Mouse (Mus musculus): ENCODE results near the gene Gm10320.

Gene Gm10320

DNA sequence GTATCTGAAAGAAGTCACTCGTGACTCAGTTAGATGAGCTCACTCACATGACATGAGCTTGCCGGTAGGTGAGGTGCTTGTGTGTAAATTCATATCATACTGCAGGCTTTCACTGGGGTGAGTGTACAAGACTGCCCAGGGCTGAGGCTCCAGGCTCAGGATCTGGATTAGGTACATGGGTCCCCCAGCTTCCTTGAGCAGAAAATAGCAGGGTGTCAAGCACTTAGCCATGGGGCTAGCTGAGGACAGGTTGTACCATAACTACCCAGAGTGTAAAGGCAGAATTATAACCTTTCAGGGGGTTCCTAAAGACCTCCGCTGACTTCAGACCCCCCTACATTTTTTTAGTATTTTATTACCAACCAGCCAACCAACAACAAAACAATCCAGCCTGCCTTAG, at the start of gene Gm10320:
Gm10320 (minus strand) TSS at position 93 of the 400 bp plus-strand sequence.
- no peak for DNase-seq (ENCODE audit: low spot score in 2 of 2)

DNA sequence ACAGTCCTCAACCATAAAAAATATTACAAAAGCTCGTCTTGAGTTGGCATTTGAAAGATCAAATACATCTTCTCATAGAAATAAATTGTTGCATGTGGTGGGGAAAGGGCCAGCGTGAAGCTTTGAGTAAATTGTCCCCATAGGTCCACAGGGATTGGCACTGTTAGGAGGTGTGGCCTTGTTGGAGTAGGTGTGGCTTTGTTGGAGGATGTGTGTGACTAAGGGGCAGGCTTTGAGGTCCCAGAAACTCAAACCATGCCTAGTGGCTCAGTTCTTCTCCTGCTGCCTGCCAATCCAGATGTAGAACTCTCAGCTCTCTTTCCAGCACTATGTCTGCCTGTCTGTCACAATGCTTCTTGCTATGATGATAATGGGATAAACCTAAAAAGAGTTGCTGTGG, 49.8 kb upstream of the Gm10320 start:
- DNase-seq (ENCODE audit: low spot score in 2 of 2): no peak

DNA sequence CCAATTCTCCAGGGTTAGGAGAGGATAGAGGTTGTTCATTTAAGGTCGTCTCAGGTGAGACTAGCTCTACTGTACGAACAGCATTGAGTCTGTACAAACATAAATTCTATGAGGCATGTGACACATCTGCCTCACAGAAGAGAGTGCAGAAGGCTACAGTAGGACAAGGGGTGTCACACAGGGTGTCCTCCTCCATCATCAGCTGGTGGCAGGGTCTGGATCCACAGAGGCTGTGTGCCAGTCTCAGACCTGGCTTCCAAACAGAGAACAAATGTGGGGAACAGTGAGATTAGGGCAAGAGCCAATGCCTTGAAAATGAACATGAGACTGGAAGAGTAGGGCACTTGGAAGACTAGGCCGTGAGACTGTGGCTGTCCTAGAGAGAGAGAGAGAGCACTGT, 48.4 kb upstream of the Gm10320 start:
- DNase-seq (ENCODE audit: low spot score in 2 of 2): no peak

DNA sequence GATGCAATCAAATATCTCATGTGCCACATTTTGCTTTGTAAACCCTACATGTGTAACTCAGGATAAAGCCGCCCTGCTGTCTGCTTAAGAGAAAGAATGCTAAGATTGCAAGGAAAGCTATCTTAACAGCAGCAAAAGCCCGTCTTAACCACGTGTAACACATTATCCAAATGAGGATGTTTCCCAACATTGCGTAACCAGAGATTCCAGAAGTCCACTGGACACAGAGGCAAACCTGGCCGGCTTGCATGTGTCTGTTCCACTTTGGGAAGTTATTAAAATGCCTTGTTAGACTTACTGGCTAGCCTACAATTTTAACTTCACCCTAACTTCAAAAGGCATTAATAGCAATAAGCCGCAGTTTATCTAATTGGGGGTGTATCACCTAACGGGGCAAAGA, 47.5 kb upstream of the Gm10320 start:
- DNase-seq (ENCODE audit: low spot score in 2 of 2): peak in 1 of 2 experiments; percentile 0

DNA sequence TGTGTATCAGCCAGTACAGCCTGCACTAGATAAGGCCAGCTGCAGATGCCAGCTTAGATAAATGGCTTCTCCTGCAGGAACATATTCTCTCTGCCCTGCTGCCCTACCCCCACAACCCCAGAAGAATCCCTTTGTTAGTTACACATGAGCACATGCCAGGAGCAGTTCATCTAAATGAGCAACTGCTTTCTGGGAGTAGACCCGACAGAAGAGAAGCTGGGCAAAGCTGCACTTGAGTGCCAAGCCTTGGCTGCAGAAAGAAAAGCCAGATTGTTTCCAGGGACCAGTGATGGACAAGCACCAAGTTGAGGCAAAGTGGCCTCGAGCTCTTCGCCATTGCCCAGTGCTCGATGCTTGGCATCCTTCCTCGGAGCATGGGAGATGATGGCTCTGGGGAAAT, 46.8 kb upstream of the Gm10320 start:
- DNase-seq (ENCODE audit: low spot score in 2 of 2): no peak

DNA sequence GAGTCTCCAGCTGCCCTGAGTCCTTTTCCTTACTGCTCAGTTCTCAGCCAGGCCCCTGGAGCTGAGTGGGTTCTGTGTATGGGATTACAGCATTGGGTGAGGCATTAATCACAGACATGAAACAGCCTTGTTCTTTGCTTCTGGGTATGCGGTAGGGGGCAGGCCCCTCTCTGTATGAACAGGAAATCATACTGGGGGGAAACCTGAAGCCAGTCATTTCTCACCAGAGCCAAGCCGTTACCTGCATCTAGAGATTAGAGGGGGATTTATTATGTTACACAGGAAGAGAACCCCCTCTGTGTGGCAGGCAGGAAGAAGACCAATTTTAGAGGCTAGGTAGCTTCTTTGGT, 43.1 kb upstream of the Gm10320 start:
- DNase-seq (ENCODE audit: low spot score in 2 of 2): no peak

DNA sequence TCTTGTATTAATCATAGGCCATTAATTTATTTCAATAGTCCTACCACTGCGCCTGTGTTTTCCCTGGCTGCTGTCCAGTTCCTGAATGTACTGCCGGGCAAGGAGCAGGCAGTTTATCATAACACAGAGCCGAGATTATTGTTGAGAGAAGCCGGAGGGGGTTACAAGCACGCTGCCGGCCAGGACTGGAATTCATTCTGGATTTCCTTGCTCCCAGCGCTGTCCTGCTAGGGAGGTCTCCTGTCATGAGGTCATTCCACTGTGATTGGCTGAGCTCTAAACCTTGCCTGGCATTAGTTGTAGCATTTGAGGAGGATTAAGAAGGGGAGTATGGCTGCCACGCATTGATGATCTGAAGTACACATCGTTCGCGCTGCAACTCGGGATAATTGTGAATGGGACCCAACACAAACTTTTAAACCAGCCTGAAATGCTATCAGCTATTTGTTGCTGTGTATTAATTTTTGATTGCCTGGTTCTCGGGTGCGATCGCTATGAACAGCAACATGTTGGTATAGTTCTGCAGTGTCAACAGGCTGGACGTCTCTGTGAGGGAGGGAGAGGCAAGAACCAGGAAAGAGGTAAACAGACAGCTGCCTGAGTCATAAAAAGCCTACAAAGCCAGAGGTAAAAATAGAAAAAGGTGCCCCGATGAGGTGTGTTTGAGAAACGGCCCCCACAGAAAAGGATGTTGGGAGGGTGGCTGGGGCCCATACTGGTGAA, 42.5 kb upstream of the Gm10320 start:
- peak; percentile 30 to 66 for DNase-seq (ENCODE audit: low spot score in 2 of 2)

DNA sequence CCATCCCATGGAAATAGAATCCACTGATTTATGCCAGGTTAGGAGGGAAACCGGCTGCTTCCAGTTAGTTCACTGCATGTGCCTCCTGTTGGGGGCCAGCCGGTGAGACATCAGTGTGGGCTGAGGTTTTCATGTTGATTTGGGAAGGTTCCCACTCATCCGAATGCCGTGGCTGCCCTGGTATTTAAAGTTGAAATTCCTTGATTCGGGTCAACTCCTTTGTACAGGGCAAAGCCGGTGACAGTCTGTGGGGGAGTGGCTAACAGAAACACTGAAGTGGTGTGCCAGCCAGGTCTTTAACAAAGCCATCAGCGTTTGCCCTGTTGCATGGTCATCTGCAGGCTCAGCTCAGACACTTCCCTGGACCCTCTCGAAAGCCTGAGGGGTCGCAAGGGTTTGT, 41.6 kb upstream of the Gm10320 start:
- no peak for DNase-seq (ENCODE audit: low spot score in 2 of 2)

DNA sequence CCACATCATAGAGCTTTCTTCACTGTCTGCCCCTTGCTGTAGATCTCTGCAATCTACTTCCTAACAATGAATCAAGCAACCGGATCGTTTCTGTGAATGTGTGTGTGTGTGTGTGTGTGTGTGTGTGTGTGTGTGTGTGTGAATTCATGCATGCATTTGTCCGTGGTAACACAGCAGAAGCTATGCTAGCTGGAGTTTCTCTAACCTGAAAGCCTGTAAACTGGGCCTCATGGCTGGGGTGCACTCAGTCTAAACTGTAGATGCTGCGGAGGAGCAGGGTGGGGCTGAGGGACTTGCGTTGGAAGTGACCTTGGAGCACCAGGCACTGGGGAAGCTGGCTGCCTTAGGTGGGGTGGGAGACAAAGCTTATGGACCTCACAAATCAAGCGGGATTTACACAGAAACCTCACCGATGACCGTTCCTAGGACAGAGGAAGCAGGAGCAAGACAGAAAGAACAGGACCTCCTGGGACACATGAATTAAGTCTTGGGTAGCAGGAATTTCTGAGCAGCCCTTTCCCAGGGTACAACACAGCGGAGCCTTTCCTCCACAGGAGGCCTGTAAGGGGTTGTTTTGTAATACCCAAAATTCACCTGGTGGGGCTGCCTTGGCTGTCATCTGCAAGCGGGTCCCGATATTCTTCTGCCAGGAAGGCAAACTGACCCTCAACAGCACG, 41.0 kb upstream of the Gm10320 start:
- DNase-seq (ENCODE audit: low spot score in 2 of 2): no peak

DNA sequence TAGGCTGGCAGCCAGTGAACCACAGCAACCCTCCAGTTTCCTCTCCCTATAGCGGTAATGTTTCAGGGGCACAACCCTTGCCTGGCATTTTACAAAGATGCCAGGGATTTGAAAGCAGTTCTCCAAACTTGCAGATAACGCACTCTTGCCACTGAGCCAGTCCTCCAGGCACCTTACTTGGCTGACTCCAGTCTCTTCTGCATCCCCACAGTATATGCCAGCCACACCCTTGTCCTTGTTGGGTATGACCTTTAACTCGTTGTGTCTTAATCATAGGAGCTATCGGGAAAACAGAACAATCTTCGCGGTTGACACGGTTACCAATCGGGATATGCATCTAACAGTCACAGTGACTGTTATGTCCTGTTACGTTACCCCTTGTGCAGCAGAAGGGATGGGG, 40.2 kb upstream of the Gm10320 start:
- DNase-seq (ENCODE audit: low spot score in 2 of 2): no peak

DNA sequence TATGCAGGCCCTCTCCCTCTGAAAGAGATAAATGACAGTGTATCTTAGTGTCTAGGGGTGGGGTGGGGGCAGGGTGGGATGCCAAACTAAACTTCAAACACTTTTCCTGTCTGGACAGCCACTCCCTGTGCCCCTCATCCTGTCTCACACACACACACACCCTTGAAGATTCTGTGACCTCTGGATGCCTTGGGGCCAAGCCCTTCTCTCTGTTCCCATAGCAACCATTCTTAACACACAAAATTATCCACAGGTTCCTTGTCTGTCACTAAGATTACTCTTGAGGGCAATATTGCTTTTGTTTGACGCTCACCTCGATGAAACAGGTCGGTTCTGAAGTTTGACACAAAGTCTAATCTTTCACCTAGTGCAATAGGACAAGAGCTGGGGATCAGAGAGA, 39.5 kb upstream of the Gm10320 start:
- DNase-seq (ENCODE audit: low spot score in 2 of 2): no peak

DNA sequence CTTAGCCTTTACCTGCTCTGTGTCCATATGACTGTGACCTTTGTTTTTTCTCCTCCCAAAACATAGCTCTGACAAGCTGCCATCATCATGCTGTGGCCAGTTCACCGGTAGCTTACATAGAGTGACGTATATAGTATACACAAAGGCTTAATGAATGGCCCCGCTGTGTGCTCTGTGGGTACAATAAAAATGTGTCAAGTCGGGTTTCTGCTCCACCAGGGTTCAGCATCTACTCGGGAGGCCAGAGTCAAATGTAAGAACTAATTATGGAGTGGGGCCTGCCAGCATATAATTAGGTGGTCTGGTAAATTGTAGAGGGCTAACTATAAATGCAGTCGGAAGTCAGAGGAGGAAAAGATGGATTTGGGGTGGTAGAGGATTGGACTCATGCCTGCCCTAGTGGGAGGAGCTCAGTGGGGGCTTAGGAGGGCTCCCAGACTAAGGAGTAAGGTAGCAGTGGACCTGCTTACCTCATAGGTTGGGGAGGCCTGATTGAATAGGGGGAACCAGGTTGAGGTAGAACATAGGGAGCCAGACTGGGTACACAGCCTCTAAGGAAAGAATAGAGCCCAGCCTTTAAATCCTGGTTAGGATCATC, 32.0 kb upstream of the Gm10320 start:
- no peak for DNase-seq (ENCODE audit: low spot score in 2 of 2)

DNA sequence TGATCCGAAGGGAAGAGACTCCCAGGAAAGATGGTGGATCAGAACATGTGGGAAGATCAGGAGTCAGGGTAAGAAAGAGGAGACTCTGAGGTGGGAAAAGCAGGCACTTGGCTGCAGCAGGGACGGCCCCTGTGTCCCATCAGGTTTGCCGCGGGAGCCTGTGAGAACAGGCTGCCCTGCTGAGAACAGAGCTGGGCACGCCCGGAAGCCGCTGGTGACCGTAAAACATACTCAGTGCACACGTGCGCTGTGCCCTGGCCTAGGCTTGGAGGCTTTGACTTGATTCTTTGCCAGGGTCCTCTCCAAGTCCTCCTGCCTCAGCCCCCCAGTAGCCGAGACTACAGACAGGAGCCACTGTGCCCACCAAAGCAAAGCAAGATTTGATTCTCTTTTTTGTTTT, 26.5 kb upstream of the Gm10320 start:
- DNase-seq (ENCODE audit: low spot score in 2 of 2): no peak

DNA sequence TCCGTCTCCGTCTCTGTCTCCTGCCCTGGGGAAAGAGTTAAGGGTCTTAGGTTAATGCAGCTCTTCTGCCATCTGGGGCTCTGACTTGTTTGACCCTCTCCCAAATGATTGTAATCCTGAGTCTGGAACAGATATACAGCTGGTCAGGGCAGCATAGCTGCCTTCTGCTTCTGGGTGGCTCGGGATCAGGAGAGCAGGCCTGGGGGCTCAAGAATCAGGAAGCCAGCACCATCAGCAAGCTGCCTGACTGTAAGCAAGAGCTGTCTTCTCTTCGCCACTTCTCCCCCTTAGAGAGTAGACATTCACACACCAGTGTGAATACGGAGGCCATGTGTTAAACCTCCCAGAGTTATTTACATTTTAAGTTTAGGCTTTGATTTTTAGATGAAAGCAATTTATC, 25.9 kb upstream of the Gm10320 start:
- no peak for DNase-seq (ENCODE audit: low spot score in 2 of 2)

DNA sequence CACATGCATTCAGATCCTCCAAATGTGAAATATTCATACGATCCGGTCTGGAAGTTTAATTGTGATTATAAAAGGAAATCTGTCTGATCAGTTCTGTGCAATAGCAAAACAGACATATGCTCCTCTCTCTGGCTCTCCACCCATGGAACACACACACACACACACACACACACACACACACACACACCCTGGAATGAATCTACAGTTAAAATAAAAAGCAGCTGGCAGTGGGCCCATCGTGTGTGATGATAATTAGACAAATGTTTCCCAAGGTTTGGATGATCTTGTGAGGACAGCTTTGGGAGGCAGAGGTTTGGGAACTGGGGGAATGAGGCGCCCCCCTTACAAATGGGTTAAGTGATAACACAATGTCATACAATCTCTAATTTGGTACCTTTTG, 25.2 kb upstream of the Gm10320 start:
- no peak for DNase-seq (ENCODE audit: low spot score in 2 of 2)

DNA sequence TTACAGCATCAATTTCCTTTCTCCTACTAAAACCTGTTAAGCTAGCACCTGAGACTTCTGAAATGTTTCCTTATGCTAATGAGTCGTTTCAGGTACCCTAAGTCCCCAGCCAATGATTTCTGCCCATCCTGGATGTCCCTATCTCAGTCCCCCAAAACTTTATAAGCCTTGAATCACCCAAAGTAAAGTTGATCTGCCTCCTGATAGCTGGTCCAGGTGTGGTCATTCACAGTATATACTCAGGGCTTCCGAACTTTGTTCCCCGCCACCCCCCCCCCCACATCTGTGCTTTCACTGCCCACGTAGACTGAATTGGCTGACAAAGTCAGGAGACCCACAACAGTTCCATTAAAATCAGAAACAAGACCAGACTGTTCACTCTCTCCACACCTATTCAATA, 20.3 kb upstream of the Gm10320 start:
- no peak for DNase-seq (ENCODE audit: low spot score in 2 of 2)

DNA sequence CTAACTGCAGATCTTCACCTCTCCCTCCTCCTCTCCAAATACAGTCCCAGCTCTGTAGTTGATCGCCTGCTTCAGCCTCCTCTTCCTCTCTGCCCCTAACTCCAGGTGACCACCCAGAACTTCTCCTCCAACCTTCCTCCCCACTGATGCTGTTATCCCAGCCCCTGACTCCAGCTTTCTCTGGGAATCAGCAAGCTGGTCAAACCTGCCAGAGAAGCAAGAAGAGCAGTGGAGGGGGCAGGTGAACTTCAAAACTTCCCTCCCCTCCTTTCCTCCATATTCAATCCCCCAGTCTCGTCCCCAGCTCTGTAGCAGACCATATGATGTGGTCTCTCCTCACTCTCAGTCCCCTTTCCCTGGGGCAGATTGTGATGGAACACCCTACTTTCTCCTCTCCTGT, 15.9 kb upstream of the Gm10320 start:
- no peak for DNase-seq (ENCODE audit: low spot score in 2 of 2)

DNA sequence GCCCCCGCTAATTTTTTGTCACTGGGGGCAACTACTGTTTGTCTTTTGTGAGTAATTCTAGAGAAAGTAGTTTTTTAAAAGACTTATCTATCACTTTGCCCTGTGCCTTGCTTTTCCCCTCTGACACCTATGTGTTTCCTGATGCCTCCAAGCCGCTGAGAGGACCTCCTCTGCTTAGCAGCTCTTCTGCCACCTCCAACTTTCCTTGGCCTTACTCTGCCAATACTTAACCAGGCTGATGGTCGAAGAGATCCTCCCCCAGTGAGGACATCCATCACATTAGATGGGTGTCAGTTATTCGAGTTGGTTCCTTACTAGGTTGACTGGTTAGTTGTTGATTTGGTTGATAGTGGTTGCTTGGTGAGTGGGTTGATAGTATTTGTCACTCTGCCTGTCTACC, 14.7 kb upstream of the Gm10320 start:
- no peak for DNase-seq (ENCODE audit: low spot score in 2 of 2)

DNA sequence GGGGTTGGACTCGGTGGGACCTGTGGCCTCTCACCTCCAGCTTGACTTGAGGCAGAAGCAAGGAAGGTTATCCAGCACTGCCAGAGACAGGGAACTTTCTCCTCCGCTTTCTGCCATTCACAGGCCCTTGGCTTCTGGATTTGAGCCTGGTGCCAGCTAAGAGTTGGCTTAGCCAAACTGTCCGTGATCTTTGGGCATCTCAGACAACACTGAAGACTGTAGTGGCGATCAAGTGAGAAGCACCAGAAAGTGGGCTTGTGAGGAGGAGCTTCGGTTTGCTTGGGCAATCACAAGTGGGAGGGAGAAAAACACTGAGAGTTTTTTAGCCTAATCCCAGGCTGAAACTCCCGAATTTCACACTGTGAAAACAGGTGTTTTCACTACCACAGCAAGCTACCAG, 14.2 kb upstream of the Gm10320 start:
- no peak for DNase-seq (ENCODE audit: low spot score in 2 of 2)

DNA sequence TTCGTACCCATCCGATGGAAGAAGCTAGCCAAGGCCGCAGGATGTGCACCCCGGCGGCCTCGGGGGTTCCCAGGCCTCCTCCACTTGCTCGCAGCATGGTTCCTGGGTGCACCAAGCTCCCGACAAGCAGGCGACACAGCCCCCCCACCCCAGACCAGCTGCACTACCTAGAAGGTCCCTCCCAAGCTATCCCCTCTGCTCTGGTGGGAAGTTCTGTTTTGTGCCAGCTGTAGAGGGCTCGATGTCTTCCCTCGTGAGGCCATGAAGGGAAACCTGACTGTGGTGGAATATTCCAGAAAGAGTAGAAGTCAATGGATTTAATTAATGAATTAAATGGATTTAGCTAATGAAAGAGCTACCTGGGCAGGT, 13.7 kb upstream of the Gm10320 start:
- no peak for DNase-seq (ENCODE audit: low spot score in 2 of 2)

DNA sequence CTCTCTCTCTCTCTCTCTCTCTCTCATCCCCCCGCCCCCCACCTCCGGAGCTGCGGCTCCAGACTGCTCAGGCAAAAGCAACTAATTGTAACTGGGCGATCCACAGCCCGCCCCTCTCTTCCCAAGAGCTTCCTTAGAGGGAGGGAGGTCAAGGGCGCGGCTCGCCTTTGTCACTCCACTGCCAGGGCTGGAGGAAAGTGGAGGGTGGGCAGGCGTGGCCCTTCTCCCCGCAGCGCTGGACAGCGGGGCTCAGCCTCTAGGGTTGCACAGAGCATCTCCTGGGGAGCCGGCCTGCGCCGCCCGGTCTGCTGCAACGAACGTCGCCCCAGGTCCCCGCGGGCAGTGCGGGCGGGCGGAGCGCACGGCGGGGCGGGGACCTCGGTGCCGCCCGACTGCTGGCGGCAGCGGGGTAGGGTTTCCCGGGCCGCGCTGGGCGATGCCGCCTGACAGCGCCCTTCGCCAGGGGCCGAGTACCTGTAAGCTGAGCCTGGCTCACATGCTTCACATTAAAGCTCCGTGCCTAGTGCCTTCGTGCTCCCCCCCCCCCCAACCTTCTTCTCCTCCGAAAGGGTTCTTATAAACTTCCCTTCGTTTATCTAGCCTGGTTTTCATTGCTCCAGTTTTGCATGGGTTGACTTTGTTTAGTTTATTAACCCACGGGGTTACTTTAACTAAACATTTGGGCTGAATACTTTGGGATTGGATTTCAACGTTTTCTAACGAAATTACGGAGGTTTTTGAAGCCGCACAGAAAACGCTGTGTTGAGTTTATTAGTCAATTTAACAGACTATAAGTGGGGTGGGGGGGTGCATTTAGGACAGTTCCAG, 13.1 kb upstream of the Gm10320 start:
- DNase-seq (ENCODE audit: low spot score in 2 of 2): no peak

DNA sequence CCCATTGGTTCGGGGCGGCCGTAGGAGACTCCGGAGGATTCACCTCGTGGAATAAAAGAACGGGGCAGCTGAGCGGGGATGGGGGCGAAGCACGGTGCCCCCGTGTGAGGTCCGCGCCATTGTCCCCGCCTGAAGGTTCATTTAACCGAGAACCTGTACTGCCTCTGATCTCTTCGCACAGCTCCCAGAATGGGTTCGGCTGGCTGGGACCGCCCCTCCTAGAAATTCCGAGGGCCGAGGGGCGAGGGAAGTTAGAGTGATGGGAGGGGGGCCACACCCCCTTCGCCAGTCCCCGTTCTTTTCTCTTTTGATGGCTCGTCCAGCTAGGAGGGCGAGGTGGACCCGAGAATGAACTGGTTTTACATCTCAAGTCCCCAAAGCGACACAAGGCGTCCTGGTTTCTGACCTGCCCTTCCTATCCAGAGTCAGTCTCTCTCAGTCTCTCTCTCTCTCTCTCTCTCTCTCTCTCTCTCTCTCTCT, 12.4 kb upstream of the Gm10320 start:
- DNase-seq (ENCODE audit: low spot score in 2 of 2): no peak

All from urinary bladder, postnatal 4 days (tissue).